Mouse (Mus musculus) embryonic fibroblast, embryonic 13.5 days (primary cell): ENCODE measurements around the gene Rab3a.

Source experiments
- CTCF ChIP-seq: IDR thresholded peaks from 2 replicates; pipeline ENCODE4 v1.5.1; 2011; ENCODE audit warnings: mild to moderate bottlenecking, control low read depth, low read length, moderate library complexity, borderline replicate concordance; ENCODE audit not compliant: insufficient read depth
- POLR2A ChIP-seq: IDR thresholded peaks from 2 replicates; pipeline ENCODE4 v1.6.1; 2011; ENCODE audit warnings: low read depth, mild to moderate bottlenecking, control low read depth, low read length, moderate library complexity

DNA sequence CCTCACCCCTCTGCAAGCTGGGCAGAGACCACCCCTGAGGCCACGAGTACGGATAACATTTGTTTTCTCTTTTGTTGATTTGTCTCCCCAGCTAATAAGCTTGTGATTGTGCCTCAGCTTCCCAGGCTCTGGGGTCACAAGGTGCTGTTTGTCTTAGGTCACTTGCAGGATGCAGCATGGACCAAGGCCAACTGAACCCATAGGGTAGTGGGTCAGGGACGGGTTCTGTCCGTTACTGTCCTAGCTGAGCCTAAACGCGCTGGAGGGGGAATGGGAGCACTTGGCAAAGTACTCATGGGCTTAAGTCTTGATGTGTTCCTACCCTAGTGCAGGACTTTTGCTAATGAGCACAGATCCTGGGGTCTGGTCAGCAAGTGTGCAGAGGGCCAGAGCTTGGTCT, 13.0 kb downstream of the Rab3a start:
- TF ChIP-seq CTCF (no peak), POLR2A (no peak)
